Mouse (Mus musculus): ENCODE data around the gene Rnaseh2a.

- TF ChIP-seq CTCF (IDR thresholded peaks at IDR 0.05; ENCODE audit: low read depth, low read length), result no peak
- no peak for TF ChIP-seq POLR2A (IDR thresholded peaks at IDR 0.05; ENCODE audit: borderline replicate concordance, low read depth, low read length)
Observed at GRCm38 (mm10) chr8:85011242-85011641, 41.7 kb upstream of the Rnaseh2a start.

Measured in bone marrow macrophage, adult 2 months (primary cell).